Mouse (Mus musculus): ENCODE results near the gene Sprtn.

Sprtn gene

GRCm38 (mm10) chr8:124897386-124898250 is at the start of gene Sprtn, which contains the start of gene Exoc8:
Sprtn (plus strand) TSS chr8:124897886.
Exoc8 (minus strand) TSS chr8:124897705.
- DNase-seq (ENCODE audit: low read depth, low spot score), result peak; percentile 93

GRCm38 (mm10) chr8:124853511-124853910 is 44.2 kb upstream of the Sprtn start:
- DNase-seq (ENCODE audit: low read depth, low spot score), result no peak

- no peak for DNase-seq (ENCODE audit: low read depth, low spot score)
Observed at GRCm38 (mm10) chr8:124859466-124859865, 38.2 kb upstream of the Sprtn start.

GRCm38 (mm10) chr8:124860188-124860587 is 37.5 kb upstream of the Sprtn start:
- no peak for DNase-seq (ENCODE audit: low read depth, low spot score)

- peak; percentile 77 for DNase-seq (ENCODE audit: low read depth, low spot score)
Observed at GRCm38 (mm10) chr8:124862321-124863162, 35.1 kb upstream of the Sprtn start, which contains the start of the genes Gnpat and 2810004N23Rik. Gnpat (plus strand) TSS chr8:124863033. 2810004N23Rik (minus strand) TSS chr8:124863120.

GRCm38 (mm10) chr8:124863163-124863677 is 34.5 kb upstream of the Sprtn start:
- DNase-seq (ENCODE audit: low read depth, low spot score), result no peak

GRCm38 (mm10) chr8:124863729-124864128 is 34.0 kb upstream of the Sprtn start:
- DNase-seq (ENCODE audit: low read depth, low spot score), result no peak

- DNase-seq (ENCODE audit: low read depth, low spot score), result no peak
Observed at GRCm38 (mm10) chr8:124866669-124867068, 31.0 kb upstream of the Sprtn start.

GRCm38 (mm10) chr8:124867126-124867525 is 30.6 kb upstream of the Sprtn start:
- no peak for DNase-seq (ENCODE audit: low read depth, low spot score)

GRCm38 (mm10) chr8:124869708-124870107 is 28.0 kb upstream of the Sprtn start:
- no peak for DNase-seq (ENCODE audit: low read depth, low spot score)

- no peak for DNase-seq (ENCODE audit: low read depth, low spot score)
Observed at GRCm38 (mm10) chr8:124871474-124871873, 26.2 kb upstream of the Sprtn start.

- no peak for DNase-seq (ENCODE audit: low read depth, low spot score)
Observed at GRCm38 (mm10) chr8:124872081-124872480, 25.6 kb upstream of the Sprtn start.

GRCm38 (mm10) chr8:124872690-124873089 is 25.0 kb upstream of the Sprtn start:
- no peak for DNase-seq (ENCODE audit: low read depth, low spot score)

GRCm38 (mm10) chr8:124878141-124878540 is 19.5 kb upstream of the Sprtn start:
- DNase-seq (ENCODE audit: low read depth, low spot score), result no peak

- DNase-seq (ENCODE audit: low read depth, low spot score), result peak; percentile 66
Observed at GRCm38 (mm10) chr8:124878946-124879526, 18.6 kb upstream of the Sprtn start.

GRCm38 (mm10) chr8:124888385-124888784 is 9.3 kb upstream of the Sprtn start:
- DNase-seq (ENCODE audit: low read depth, low spot score), result no peak

GRCm38 (mm10) chr8:124892596-124892995 is 5.1 kb upstream of the Sprtn start:
- no peak for DNase-seq (ENCODE audit: low read depth, low spot score)

- no peak for DNase-seq (ENCODE audit: low read depth, low spot score)
Observed at GRCm38 (mm10) chr8:124896010-124896631, 1.6 kb upstream of the Sprtn start.

- DNase-seq (ENCODE audit: low read depth, low spot score), result no peak
Observed at GRCm38 (mm10) chr8:124896632-124897385, 877 bp upstream of the Sprtn start.

GRCm38 (mm10) chr8:124898251-124898905 is 692 bp downstream of the Sprtn start:
- no peak for DNase-seq (ENCODE audit: low read depth, low spot score)
